Mouse (Mus musculus): Measurements from ENCODE around the gene Dhfr. TPM values are rescaled to one million over a fixed set of nuclear protein-coding genes. Genes with fewer than 3 reads are reported as not detected.

The Dhfr gene
- 11.7 and 11.8 TPM in 2 replicates for polyA plus RNA-seq (2014; fragmentation: Nextera tagmentation; extraction: Ambion mirVana)

DNA sequence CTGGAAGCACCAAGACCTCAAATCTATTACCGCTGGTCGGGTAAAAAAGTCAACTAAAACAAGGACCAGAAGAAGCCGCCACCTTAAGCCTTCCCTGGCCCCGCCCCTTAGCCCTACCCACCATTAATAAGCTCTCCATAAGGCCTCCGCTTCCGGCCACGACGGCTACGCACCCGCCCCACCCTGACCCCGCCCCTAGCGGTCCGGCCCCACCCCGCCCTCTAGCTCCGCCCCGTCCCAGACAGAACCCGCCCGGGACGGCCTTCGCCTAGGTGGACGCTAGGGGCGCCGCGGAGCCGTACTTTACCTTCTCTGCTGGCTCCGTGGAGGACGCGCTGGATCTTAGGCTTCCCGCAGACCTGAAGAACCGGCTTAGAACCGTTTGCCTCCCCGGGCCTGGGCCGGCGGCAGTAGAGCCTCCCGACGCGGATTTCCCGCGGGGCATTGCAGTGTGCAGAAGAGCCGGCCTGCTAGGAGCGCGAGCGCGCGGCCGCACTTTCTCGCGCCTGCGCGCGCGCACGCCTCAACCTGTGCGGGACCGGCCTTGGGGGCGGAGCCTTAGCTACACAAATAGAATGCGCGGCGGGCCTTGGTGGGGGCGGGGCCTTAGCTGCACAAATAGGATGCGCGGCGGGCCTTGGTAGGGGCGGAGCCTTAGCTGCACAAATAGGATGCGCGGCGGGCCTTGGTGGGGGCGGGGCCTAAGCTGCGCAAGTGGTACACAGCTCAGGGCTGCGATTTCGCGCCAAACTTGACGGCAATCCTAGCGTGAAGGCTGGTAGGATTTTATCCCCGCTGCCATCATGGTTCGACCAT, at the start of gene Dhfr, which contains the start of gene Msh3:
Gene Dhfr, plus strand, starts transcription at position 271 of the 816 bp plus-strand sequence.
Gene Msh3, minus strand, starts transcription at position 548 of the 816 bp plus-strand sequence.
- H3K27ac ChIP-seq (replicated peaks in 1 of 2; ENCODE audit: control insufficient read depth in 1 of 2, insufficient read depth in 1 of 2, low read depth in 2 of 2, low read length in 2 of 2), result peak within 1 kb of the TSS; percentile 88
- H3K36me3 ChIP-seq (ENCODE audit: control insufficient read depth, insufficient read depth, low read length), result peaks cover 21% of the 10 kb centered on the region
- H3K4me2 ChIP-seq (ENCODE audit: low read length), result peak within 1 kb of the TSS; percentile 89
- no peaks in the 10 kb centered on the region for H3K9me3 ChIP-seq (ENCODE audit: control insufficient read depth, low read length)
- H3K4me3 ChIP-seq (ENCODE audit: control insufficient read depth in 1 of 2, insufficient read depth in 1 of 2, low read depth in 1 of 2, low read length in 2 of 2), result peak within 1 kb of the TSS; percentile 63 to 76
- ATAC-seq (ENCODE audit: insufficient number of reproducible peaks, insufficient read depth, low FRiP score, low read depth), result peak; percentile 99
- H3K9ac ChIP-seq (ENCODE audit: low read length), result peak within 1 kb of the TSS; percentile 76
- H3K4me1 ChIP-seq (ENCODE audit: control insufficient read depth in 2 of 2, insufficient read depth in 2 of 2, low read length in 2 of 2), result peaks cover 3 to 14% of the 10 kb centered on the region in 2 experiments
- H3K27me3 ChIP-seq (ENCODE audit: control insufficient read depth, insufficient read depth, low read length), result no peaks in the 10 kb centered on the region
- WGBS, result under 1% methylated on average over 75 of the region's 76 CpGs

DNA sequence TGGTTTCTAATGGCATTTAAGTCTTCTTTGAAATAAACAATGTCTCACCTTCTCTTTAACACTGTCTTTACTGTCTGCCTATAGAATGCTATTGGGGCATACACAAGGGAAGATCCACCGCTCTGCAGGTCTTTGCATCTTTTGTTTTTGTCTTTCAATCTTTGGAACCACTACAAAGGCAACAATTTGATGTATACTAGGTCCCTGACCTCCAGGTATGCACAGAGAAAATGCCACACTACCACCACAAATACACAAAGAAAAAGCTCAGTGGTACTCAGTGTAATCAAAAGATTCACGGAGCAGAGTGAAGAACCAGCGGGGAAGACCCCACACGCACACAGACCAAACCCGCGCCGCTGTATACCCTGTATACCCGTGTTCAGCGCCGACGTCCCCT, 48.8 kb upstream of the Dhfr start, which contains the start of gene Gm20379:
Gene Gm20379, plus strand, starts transcription at position 301 of the 400 bp plus-strand sequence.
- H3K9me3 ChIP-seq (ENCODE audit: control insufficient read depth, low read length), result no peaks in the 10 kb centered on the region
- H3K27ac ChIP-seq (replicated peaks in 1 of 2; ENCODE audit: control insufficient read depth in 1 of 2, insufficient read depth in 1 of 2, low read depth in 2 of 2, low read length in 2 of 2), result no peak within 1 kb of the TSS
- peaks cover 20% of the 10 kb centered on the region for H3K36me3 ChIP-seq (ENCODE audit: control insufficient read depth, insufficient read depth, low read length)
- no peaks in the 10 kb centered on the region for H3K27me3 ChIP-seq (ENCODE audit: control insufficient read depth, insufficient read depth, low read length)
- H3K9ac ChIP-seq (ENCODE audit: low read length), result no peak within 1 kb of the TSS
- H3K4me1 ChIP-seq (ENCODE audit: control insufficient read depth in 2 of 2, insufficient read depth in 2 of 2, low read length in 2 of 2), result peaks cover under 1% of the 10 kb centered on the region in 2 experiments; a peak in 2 of 4 replicates
- no peak for ATAC-seq (ENCODE audit: insufficient number of reproducible peaks, insufficient read depth, low FRiP score, low read depth)
- H3K4me2 ChIP-seq (ENCODE audit: low read length), result no peak within 1 kb of the TSS
- H3K4me3 ChIP-seq (ENCODE audit: control insufficient read depth in 1 of 2, insufficient read depth in 1 of 2, low read depth in 1 of 2, low read length in 2 of 2), result no peak within 1 kb of the TSS
- WGBS, result 96% methylated on average over 11 of the region's 11 CpGs

DNA sequence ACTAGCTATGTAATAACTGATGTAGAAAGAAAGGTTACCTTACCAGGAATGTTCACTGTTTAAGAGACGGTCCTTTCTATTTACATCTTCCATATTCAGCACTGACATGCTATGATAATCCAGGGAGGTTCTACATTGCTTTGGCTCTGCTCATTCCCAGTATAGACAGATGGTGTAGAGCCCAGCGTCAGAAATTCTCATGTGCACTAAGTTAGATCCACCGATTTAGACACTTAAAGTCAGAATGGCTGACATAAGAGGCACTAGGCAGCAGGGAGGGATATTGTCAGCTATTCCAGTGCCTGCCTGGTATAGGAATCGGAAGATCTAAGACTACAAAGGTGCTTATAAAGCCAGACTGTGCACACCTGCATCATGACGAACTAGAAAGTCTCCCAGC, 39.9 kb upstream of the Dhfr start:
- no peaks in the 10 kb centered on the region for H3K4me1 ChIP-seq (ENCODE audit: control insufficient read depth in 2 of 2, insufficient read depth in 2 of 2, low read length in 2 of 2)
- no peak overlapping the region for H3K27ac ChIP-seq (replicated peaks in 1 of 2; ENCODE audit: control insufficient read depth in 1 of 2, insufficient read depth in 1 of 2, low read depth in 2 of 2, low read length in 2 of 2)
- no peak for ATAC-seq (ENCODE audit: insufficient number of reproducible peaks, insufficient read depth, low FRiP score, low read depth)
- peaks cover 14% of the 10 kb centered on the region; the same call in 1 of the 2 replicates for H3K36me3 ChIP-seq (ENCODE audit: control insufficient read depth, insufficient read depth, low read length)
- H3K9ac ChIP-seq (ENCODE audit: low read length), result no peak overlapping the region
- H3K27me3 ChIP-seq (ENCODE audit: control insufficient read depth, insufficient read depth, low read length), result no peaks in the 10 kb centered on the region
- 84% methylated on average over 5 of the region's 5 CpGs for WGBS
- no peaks in the 10 kb centered on the region for H3K9me3 ChIP-seq (ENCODE audit: control insufficient read depth, low read length)
- no peak overlapping the region for H3K4me2 ChIP-seq (ENCODE audit: low read length)
- no peak overlapping the region for H3K4me3 ChIP-seq (ENCODE audit: control insufficient read depth in 1 of 2, insufficient read depth in 1 of 2, low read depth in 1 of 2, low read length in 2 of 2)

GRCm38 (mm10) chr13:92320770-92321169, 33.8 kb upstream of the Dhfr start:
- Histone ChIP-seq H3K4me3 (ENCODE audit: control insufficient read depth in 1 of 2, insufficient read depth in 1 of 2, low read depth in 1 of 2, low read length in 2 of 2) (no peak overlapping the region), H3K4me2 (ENCODE audit: low read length) (no peak overlapping the region), H3K9ac (ENCODE audit: low read length) (no peak overlapping the region), H3K4me1 (ENCODE audit: control insufficient read depth in 2 of 2, insufficient read depth in 2 of 2, low read length in 2 of 2) (peaks cover 0 to 2% of the 10 kb centered on the region in 2 experiments; a peak in 1 of 4 replicates), H3K9me3 (ENCODE audit: control insufficient read depth, low read length) (no peaks in the 10 kb centered on the region), H3K27ac (replicated peaks in 1 of 2; ENCODE audit: control insufficient read depth in 1 of 2, insufficient read depth in 1 of 2, low read depth in 2 of 2, low read length in 2 of 2) (no peak overlapping the region), H3K36me3 (ENCODE audit: control insufficient read depth, insufficient read depth, low read length) (0 out of 2 replicates have a peak, but pooled peaks cover 5% of the 10 kb centered on the region), H3K27me3 (ENCODE audit: control insufficient read depth, insufficient read depth, low read length) (no peaks in the 10 kb centered on the region)
- no peak for ATAC-seq (ENCODE audit: insufficient number of reproducible peaks, insufficient read depth, low FRiP score, low read depth)
- WGBS, result 82% methylated on average over 5 of the region's 5 CpGs

DNA sequence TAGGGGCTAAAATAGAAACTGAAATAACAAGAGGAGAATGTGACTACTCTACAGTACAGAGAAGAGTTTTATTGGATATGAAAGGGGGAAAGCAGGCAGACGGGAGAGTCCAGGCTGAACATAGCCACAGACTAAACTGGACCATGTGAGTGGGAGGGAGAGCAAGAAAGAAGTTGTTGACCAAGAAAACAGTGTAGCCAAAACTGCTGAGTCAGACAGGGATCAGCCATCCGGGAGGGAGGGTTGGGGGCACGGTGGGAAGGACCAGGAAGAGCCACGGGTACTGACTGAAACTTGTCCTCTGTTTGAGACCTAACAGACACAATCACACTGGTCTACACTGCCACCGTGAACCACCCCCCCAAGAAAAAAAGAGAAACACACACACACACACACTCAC, 28.5 kb upstream of the Dhfr start:
- H3K4me2 ChIP-seq (ENCODE audit: low read length), result no peak overlapping the region

DNA sequence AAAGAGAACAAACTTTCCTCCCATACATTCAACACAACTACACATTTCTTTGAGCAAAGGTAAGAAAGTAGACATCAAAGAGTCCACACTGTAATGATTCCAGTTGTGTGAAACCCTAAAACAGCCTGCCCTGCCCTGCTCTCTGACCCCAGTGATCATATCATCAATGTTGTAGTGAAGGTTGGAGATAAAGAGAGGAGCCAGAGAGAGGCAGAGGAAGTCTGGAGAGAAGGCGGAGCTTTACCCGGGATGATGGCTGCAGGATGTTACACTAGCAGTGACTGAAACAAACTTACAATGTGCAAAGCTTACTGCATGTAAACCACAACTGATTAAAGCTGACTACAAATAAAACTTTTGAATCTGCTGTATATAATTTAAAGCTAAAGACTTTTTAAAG, 26.5 kb upstream of the Dhfr start:
- Histone ChIP-seq H3K27me3 (ENCODE audit: control insufficient read depth, insufficient read depth, low read length) (no peaks in the 10 kb centered on the region), H3K4me2 (ENCODE audit: low read length) (no peak overlapping the region), H3K4me1 (ENCODE audit: control insufficient read depth in 2 of 2, insufficient read depth in 2 of 2, low read length in 2 of 2) (peaks cover 2% of the 10 kb centered on the region in 2 experiments; a peak in 2 of 4 replicates), H3K9ac (ENCODE audit: low read length) (no peak overlapping the region), H3K9me3 (ENCODE audit: control insufficient read depth, low read length) (no peaks in the 10 kb centered on the region), H3K27ac (replicated peaks in 1 of 2; ENCODE audit: control insufficient read depth in 1 of 2, insufficient read depth in 1 of 2, low read depth in 2 of 2, low read length in 2 of 2) (no peak overlapping the region), H3K36me3 (ENCODE audit: control insufficient read depth, insufficient read depth, low read length) (peaks cover 15% of the 10 kb centered on the region), H3K4me3 (ENCODE audit: control insufficient read depth in 1 of 2, insufficient read depth in 1 of 2, low read depth in 1 of 2, low read length in 2 of 2) (no peak overlapping the region)
- WGBS, result 54% methylated on average over 2 of the region's 2 CpGs
- no peak for ATAC-seq (ENCODE audit: insufficient number of reproducible peaks, insufficient read depth, low FRiP score, low read depth)

More for the DNA sequence above, 28.5 kb upstream of the Dhfr start:
- Histone ChIP-seq H3K9ac (ENCODE audit: low read length) (no peak overlapping the region), H3K4me3 (ENCODE audit: control insufficient read depth in 1 of 2, insufficient read depth in 1 of 2, low read depth in 1 of 2, low read length in 2 of 2) (no peak overlapping the region), H3K27me3 (ENCODE audit: control insufficient read depth, insufficient read depth, low read length) (no peaks in the 10 kb centered on the region), H3K27ac (replicated peaks in 1 of 2; ENCODE audit: control insufficient read depth in 1 of 2, insufficient read depth in 1 of 2, low read depth in 2 of 2, low read length in 2 of 2) (no peak overlapping the region; a peak in 1 of 4 replicates), H3K9me3 (ENCODE audit: control insufficient read depth, low read length) (no peaks in the 10 kb centered on the region), H3K36me3 (ENCODE audit: control insufficient read depth, insufficient read depth, low read length) (peaks cover 14% of the 10 kb centered on the region), H3K4me1 (ENCODE audit: control insufficient read depth in 2 of 2, insufficient read depth in 2 of 2, low read length in 2 of 2) (peaks cover 2% of the 10 kb centered on the region in 2 experiments; a peak in 2 of 4 replicates)
- no peak for ATAC-seq (ENCODE audit: insufficient number of reproducible peaks, insufficient read depth, low FRiP score, low read depth)
- 39% methylated on average over 5 of the region's 5 CpGs for WGBS

GRCm38 (mm10) chr13:92330621-92331020, 23.9 kb upstream of the Dhfr start:
- Histone ChIP-seq H3K4me3 (ENCODE audit: control insufficient read depth in 1 of 2, insufficient read depth in 1 of 2, low read depth in 1 of 2, low read length in 2 of 2) (no peak overlapping the region), H3K36me3 (ENCODE audit: control insufficient read depth, insufficient read depth, low read length) (peaks cover 15% of the 10 kb centered on the region), H3K27ac (replicated peaks in 1 of 2; ENCODE audit: control insufficient read depth in 1 of 2, insufficient read depth in 1 of 2, low read depth in 2 of 2, low read length in 2 of 2) (no peak overlapping the region), H3K9me3 (ENCODE audit: control insufficient read depth, low read length) (no peaks in the 10 kb centered on the region), H3K27me3 (ENCODE audit: control insufficient read depth, insufficient read depth, low read length) (no peaks in the 10 kb centered on the region), H3K4me1 (ENCODE audit: control insufficient read depth in 2 of 2, insufficient read depth in 2 of 2, low read length in 2 of 2) (peaks cover under 1 to 2% of the 10 kb centered on the region in 2 experiments; a peak in 2 of 4 replicates), H3K9ac (ENCODE audit: low read length) (no peak overlapping the region), H3K4me2 (ENCODE audit: low read length) (no peak overlapping the region)
- 86% methylated on average over 3 of the region's 3 CpGs for WGBS
- ATAC-seq (ENCODE audit: insufficient number of reproducible peaks, insufficient read depth, low FRiP score, low read depth), result no peak

Data from heart, embryonic 14.5 days (tissue).